Mouse (Mus musculus): ENCODE measurements at regions not wholly inside any gene's neighbourhood (a gene's known extent, or its start where the extent isn't known, plus 50 kb on each side); places are given as distances from the start of the nearest gene placed in this dataset.
A peak's percentile ranks its signal among the peaks of the same experiment; 100 is the strongest.

DNA sequence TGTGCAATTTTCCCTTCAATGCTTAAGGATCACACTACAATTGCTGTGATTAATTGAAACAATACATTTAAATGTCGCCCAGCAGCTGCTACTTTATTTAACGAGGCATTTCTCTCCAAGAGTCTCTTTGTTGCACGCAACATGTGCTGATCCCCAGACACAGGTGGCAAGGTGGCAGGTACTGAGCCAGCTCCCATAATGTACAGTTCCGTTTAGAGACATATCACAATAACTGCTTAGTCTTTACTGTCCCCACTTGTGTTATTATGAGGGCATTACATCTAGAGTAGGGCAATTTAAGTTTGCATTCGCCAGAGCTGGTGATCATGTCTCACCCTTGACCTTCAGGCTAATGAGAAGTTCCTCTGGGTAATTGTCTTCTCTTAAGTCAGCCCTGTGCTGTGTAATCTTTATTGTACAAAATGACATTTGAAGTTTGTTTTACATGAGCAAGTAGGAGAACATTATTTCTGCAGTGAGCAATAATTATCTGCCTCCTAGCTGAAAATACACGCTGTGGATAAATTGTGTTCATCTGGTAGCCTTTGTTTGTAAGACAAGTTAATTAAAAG is 1005.7 kb upstream of the Nudt12 start:
- no peak for ATAC-seq (replicated peaks; ENCODE audit: low read depth, poor library complexity, severe bottlenecking)

- ATAC-seq (replicated peaks; ENCODE audit: low read depth, poor library complexity, severe bottlenecking): no peak
Observed at GRCm38 (mm10) chr17:59997952-59998351, 984.8 kb upstream of the Nudt12 start.

- ATAC-seq (replicated peaks; ENCODE audit: low read depth, poor library complexity, severe bottlenecking): no peak
Observed at GRCm38 (mm10) chr17:59979325-59979880, 966.2 kb upstream of the Nudt12 start.

GRCm38 (mm10) chr17:59977136-59977770 is 964.1 kb upstream of the Nudt12 start:
- ATAC-seq (replicated peaks; ENCODE audit: low read depth, poor library complexity, severe bottlenecking): no peak

DNA sequence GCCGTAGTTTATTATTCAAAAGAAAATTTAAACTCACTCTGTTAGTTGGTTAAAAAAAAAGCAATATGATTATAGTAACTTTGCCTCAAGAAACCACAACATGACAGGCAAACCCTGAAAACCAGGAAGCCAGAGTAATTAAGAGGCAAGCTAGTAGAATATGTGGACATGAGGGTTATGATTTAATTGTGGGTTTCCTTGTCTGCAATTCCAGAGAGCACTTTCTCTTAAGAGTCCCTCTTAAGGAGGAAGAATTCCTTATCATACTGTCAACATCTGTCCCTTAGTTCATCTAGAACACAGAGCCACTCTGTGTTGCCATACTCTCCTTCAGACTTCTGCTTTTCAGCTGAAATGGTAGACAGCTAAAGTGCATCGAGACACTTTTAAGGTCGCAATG is 954.2 kb upstream of the Nudt12 start:
- peak; percentile 100 for ATAC-seq (replicated peaks; ENCODE audit: low read depth, poor library complexity, severe bottlenecking)

DNA sequence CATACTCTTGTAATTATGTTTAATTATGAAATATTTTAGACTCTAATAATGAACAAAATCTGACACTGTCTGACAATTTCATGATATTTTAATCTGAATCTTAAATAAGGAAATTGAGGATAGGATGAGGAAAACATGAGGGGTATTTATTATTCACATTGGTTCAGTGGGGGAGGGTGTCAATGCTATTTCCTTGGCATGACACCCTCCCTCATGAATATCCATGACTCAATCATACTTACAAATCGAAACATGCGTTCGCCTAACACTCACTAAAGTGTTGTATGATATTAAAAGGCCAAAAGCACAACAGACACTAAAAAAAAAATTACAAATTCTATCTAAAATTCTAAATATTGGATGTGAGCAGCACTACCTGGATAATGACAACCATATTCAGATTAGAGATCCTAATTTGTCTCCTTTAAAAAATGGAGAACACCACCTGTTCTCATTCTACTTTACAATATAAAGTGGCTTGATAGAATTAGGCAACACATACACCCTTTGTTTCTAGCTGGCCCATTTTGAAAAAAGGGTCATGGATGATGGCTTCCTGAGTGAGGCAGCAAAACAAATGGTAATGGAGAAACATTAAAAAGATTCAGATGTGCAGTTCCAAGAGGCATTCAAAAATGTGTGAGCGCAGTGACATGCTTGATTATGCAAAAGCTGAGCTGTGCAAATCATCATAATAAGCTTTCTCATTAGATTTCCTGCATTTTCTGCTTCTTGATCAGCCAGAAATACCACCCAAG is 942.3 kb upstream of the Nudt12 start:
- ATAC-seq (replicated peaks; ENCODE audit: low read depth, poor library complexity, severe bottlenecking): no peak

- no peak for ATAC-seq (replicated peaks; ENCODE audit: low read depth, poor library complexity, severe bottlenecking)
Observed at GRCm38 (mm10) chr17:59946433-59946832, 933.3 kb upstream of the Nudt12 start.

- ATAC-seq (replicated peaks; ENCODE audit: low read depth, poor library complexity, severe bottlenecking): no peak
Observed at GRCm38 (mm10) chr17:59904395-59904794, 891.2 kb upstream of the Nudt12 start.

DNA sequence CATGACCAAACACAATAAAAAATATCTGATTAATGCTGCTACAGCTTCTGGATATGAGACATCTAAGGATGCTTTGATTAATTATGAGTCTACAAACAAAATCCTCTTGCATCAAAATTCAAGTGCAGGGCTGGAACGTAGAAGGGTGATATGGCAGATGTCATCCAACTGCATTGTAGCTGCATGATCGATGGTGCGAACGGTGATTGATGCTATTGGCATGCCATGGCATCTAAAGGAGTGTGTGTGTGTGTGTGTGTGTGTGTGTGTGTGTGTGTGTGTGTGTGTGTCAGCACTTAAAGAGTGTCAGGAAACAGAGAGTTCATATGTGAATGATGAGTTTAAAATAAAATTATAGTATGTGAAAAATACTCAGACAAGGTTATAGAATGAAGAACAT is 864.6 kb upstream of the Nudt12 start:
- ATAC-seq (replicated peaks; ENCODE audit: low read depth, poor library complexity, severe bottlenecking): no peak

- no peak for ATAC-seq (replicated peaks; ENCODE audit: low read depth, poor library complexity, severe bottlenecking)
Observed at GRCm38 (mm10) chr17:59848853-59849252, 835.7 kb upstream of the Nudt12 start.

DNA sequence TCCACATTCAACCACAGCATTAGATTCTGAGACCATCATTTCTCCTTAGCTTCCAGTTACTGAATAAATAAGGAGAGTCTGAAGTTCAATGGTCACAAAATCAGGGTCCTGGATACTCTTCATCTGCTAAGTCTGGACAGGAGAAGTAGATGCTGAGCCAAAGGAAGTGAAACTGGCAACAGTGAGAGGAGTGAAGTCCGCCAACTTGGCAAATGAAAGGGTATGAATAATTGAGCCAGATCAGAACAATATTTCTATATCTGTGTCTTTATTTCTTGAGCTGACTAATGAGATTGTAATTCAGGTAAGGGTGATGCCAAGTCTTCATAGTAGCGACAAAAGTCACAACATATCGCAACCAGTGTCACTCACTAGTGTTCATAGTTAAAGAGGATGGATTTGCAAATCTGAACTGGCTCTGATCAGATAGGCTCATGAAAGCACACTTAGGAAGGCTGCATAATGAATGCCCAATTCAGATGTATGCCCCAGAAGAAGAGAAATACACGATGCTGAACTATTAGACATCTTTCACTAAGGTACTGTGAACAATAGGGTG is 832.2 kb upstream of the Nudt12 start:
- no peak for ATAC-seq (replicated peaks; ENCODE audit: low read depth, poor library complexity, severe bottlenecking)

DNA sequence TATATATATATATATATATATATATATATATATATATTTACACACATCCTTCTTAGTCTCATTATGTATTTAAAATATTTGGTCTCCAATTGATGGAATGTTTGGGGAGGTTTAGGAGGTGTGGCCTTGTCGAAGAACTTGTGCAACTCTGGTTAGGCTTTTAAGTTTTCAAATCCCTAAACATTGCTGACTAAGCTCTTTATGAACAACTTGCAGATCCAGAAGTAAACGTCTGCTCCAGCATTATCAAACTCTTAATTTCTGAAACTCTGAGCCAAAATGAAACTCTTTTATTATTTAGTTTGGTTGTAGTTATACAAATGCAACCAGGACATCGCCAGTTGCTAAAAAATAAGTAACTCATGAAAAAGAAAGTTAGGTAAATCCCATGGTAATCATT is 792.7 kb upstream of the Nudt12 start:
- no peak for ATAC-seq (replicated peaks; ENCODE audit: low read depth, poor library complexity, severe bottlenecking)

- peak; percentile 81 for ATAC-seq (replicated peaks; ENCODE audit: low read depth, poor library complexity, severe bottlenecking)
Observed at GRCm38 (mm10) chr17:59793434-59793833, 780.3 kb upstream of the Nudt12 start.

GRCm38 (mm10) chr17:59792780-59793179 is 779.6 kb upstream of the Nudt12 start:
- ATAC-seq (replicated peaks; ENCODE audit: low read depth, poor library complexity, severe bottlenecking): peak; percentile 83

GRCm38 (mm10) chr17:59774075-59774474 is 760.9 kb upstream of the Nudt12 start:
- no peak for ATAC-seq (replicated peaks; ENCODE audit: low read depth, poor library complexity, severe bottlenecking)

GRCm38 (mm10) chr17:59766580-59766979 is 753.4 kb upstream of the Nudt12 start:
- ATAC-seq (replicated peaks; ENCODE audit: low read depth, poor library complexity, severe bottlenecking): peak; percentile 91

GRCm38 (mm10) chr17:59764486-59764885 is 751.3 kb upstream of the Nudt12 start:
- ATAC-seq (replicated peaks; ENCODE audit: low read depth, poor library complexity, severe bottlenecking): peak; percentile 54

DNA sequence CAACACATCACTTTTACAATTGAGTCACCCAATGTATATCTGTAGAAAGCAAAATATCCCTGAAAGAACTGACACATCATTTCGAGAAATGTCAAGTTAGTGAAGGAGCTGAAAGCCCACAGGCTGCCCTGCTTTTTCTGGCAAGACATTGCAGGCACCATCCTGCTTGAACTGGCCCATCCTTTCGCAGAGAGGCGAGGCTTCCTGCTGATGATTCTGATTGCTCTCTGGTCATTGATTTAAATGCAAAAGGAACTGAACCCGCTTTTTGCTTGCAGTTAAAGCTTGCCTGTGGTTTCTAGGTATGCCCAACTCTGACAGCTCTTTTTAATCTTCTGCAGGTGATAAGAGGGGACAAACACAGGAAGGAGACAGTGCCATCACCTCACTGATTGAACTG is 748.9 kb upstream of the Nudt12 start:
- ATAC-seq (replicated peaks; ENCODE audit: low read depth, poor library complexity, severe bottlenecking): no peak

- ATAC-seq (replicated peaks; ENCODE audit: low read depth, poor library complexity, severe bottlenecking): peak; percentile 63
Observed at GRCm38 (mm10) chr17:59760889-59761288, 747.7 kb upstream of the Nudt12 start.

GRCm38 (mm10) chr17:59746106-59746505 is 732.9 kb upstream of the Nudt12 start:
- no peak for ATAC-seq (replicated peaks; ENCODE audit: low read depth, poor library complexity, severe bottlenecking)
